Mouse (Mus musculus) T-helper 17 cell (primary cell): Measurements from ENCODE around the gene Pdia6.

Source experiments
- in situ Hi-C, 2 experiments: fragments of 300-600 bp; cut with MboI, MseI; formaldehyde crosslinking; loops; 1 replicate in 1 of 2; 2 replicates in 1 of 2; pipeline ENCODE4 v1.15.1; 2025; ENCODE audit warnings: high pct_unique_total_duplicates in 2 of 2

The Pdia6 gene

DNA sequence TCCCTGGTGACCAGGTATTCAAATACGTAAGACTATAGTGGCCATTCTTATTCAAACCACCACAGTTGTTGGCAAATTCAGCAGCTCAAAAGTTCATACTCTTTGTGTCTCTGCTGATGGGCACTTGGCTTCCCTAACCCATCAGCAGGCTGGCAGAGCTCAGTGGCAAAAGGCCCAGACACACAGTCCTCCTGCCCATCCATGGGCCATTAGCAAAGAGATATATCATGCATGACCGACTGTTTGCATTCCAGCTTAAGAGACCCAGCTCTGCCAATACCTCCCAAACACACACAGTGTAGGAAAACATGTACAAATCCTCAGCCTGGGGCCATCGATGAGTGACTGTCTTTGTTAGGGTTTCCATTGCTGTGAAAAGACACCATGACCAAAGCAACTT is 5.3 kb upstream of the Pdia6 start:
- in situ Hi-C loops: no loop called here

DNA sequence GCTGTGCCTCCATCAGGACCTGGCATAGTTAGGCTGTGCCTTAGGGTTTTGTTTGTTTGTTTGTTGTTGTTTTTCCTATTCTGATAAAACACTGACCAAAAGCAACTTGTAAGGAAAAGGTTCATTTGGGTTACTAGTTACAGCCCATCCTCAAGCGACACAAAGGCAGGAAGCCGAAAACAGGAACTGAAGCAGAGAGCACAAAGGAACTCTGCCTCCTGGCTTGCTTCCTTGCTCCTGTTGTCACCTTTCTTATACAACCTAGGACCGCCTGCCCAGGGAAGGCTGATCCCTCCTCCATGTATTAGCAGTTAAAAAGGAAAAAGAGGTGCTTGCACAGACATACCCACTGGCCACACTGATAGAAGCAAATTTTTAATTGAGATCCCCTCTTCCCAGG is 2.5 kb upstream of the Pdia6 start:
- in situ Hi-C loops: no loop called here

DNA sequence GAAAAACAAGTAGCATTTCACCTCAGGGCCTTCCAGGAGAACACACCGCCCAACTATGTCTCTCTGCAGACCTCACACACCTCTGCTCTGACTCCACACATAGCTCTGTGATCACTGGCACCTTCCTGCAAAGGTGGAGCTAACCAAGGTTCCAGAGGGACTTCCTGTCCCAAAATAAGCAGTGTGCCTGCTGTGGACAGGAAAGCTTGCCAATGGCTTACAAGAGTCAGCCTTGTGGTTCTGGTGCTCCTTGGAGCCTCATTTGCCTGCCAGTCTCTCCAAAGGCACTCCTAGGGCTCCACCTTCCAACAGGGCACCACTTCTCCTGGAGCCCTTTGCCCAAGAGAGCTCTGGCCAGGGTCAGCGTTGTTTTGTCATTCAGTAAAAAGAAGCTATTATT is 1.5 kb upstream of the Pdia6 start:
- in situ Hi-C loops: loop anchor here in 1 of 2 experiments (5.0 kb wide), 1 partner anchor 1263 kb away; no protein-coding TSS in a partner anchor

DNA sequence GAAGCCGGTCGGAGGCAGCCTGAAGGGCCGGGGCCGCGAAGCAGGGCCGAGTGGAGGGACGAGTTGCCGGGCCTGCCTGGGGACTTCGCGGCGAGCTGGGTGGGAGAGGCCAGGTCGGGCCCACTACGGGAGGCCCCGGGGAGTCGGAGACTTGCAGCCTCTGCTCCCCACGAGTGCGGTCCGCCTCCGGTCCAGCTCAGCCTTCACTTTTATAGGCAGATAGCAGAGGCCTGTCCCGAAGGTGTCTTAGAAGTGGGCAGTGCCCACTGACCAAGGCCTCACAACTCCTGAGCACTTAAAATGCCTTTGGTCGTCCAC is 287 bp downstream of the Pdia6 start:
- in situ Hi-C loops: loop anchor here in 1 of 2 experiments (5.0 kb wide), 1 partner anchor 1264 kb away; no protein-coding TSS in a partner anchor

DNA sequence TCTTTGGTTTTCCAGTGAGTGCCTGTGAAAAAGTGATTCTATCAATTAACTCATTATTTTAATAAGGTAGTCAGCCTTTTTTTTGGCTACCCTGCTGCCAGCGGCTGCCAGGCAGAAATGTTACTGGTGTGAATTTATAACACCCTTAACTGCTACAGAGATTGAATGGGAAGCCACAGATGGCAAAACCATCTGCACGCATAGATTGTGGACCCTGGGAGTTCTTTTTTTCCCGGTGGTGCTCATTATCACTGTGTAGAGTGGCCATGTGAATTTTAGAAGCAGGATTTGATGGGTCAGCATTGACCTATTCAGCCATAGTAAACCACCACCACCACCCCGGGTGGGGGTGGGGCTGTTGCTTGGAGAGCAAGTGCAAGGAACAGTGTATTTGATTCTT is 971 bp downstream of the Pdia6 start:
- in situ Hi-C loops: loop anchor here in 1 of 2 experiments (5.0 kb wide), 1 partner anchor 1265 kb away; no protein-coding TSS in a partner anchor

DNA sequence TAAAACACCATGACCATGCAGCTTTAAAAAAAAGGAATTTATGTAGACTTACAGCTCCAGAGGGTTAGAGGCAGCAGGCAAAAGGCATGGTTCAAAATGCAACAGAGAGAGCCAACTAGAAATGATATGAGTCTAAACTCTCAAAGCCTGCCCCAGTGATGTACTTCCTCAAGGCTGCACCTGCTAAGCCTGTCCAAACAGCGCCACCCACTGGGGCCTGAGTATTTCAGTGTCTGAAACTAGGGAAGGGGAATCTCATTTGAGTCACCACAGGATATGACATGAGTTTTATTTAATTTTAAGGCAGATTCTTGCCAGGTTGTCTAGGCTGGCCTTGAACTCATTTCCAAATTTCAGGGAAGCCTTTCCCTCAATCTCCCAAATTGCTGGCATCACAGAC is 4.9 kb downstream of the Pdia6 start:
- in situ Hi-C loops: loop anchor here in 1 of 2 experiments (5.0 kb wide), 1 partner anchor 459 kb away; the partner anchor contains the start of gene E2f6

DNA sequence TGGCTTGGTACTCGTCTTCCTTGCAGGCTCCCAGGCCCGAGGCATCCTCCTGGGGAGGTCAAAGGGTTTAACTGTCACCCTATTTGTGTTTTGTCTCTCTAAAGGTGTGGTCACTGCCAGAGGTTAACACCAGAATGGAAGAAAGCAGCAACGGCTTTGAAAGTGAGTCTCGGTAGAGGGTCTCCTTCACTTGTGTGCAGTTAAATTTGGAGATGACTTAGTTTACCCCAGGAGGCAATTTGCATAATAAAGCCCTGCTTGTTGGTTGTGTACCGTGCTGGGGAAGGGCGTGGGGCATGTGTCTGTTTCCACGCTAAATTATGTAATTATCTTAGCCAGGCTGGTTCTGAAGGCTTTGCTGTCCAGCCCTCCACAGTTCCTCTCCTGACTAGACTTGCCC is 7.5 kb downstream of the Pdia6 start:
- in situ Hi-C loops: loop anchor here in 1 of 2 experiments (5.0 kb wide), 1 partner anchor 462 kb away; the partner anchor contains the start of gene E2f6

DNA sequence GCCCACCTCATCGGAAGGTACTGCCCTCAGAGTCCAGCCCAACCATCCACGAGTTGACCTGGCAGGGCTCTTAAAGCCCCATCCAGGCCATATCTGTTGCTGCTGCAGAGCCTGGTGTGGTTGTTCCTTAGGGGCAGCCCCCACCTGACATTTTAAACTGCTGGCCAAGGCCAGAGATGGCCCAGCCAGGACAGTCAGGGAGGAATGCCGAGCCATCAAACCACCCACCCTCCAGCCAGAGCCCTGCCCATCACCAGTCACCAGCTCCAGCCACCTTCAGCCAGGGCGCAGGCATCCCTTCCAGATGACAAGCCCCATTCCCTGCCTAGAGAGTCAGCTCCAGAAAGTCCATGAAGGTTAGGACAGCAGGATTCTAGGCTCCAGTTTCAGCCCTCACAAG is 22.2 kb downstream of the Pdia6 start:
- in situ Hi-C loops: no loop called here

DNA sequence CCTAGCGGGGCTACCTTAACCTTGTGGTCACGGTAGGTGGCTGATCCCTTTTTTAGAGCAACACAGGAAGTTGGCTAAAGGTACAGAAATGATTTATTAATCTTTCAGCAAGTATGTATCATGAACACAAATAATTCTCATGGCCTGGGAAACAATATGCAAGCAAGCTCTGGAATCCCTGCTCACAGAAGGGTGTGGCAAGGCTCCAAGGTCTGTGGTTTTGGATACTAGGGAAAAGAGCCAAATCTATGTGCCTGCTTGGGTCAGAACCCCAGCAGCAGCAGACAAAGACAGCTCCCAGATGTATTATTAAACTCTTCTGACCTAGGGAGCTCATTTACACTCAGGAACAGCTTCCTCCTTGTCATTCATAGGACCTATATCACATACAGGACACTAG is 22.7 kb downstream of the Pdia6 start:
- in situ Hi-C loops: no loop called here

DNA sequence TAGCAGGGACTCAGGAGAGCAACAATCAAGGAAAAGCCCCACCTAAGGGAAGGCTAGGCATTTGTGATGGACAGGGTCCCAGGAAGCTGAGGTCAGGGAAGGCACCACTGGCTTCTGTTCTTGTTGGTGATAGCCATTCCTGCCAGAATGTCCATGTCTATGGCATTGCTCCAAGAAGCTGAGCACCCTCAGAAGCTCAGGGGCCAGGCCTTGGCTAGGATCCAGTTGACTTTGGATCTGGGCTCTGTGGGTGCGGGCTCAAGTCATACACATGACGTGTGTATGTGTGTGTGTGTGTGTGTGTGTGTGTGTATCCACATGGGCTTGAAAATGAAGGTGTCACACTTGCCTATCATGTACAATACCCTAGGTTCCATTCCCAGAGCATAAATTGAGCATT is 23.6 kb downstream of the Pdia6 start:
- in situ Hi-C loops: no loop called here

DNA sequence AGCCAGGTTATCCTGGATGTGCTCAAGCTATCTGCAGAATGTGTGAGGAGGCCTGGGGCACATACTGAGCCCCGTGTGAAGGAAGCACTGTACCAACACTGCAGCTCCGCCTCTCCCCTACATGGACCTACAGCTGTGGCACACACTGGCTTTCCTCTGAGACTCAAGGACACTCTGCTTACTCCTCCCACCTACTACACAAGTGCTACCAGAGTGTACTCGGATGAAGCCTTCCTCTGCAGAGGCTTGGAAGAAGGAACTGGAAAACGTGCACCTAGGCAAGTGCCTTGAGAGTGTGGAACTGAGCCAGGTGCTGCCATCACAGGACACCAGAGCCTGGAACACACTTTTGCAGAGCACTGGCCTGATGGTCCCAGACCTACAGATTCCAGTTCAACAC is 24.2 kb downstream of the Pdia6 start:
- in situ Hi-C loops: no loop called here

DNA sequence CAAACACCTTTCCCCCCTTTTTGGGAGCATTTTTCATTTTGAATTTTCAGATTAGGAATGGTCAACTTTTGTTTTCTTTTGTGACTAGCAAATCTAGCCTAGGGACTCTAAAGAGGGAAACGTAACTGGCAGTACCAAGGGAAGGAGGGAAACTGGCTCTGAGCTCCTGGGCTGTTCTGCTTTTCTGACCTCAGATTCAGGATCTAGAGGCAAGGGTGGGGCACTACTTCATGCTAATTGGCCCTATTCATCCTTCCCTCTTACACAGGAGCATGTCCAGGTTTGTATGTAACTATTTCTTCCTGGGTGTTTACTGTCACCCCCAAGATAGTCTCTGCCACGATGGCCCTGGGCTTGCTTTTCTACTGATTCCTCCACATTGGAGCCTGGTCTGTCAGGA is 30.6 kb downstream of the Pdia6 start:
- in situ Hi-C loops: no loop called here

DNA sequence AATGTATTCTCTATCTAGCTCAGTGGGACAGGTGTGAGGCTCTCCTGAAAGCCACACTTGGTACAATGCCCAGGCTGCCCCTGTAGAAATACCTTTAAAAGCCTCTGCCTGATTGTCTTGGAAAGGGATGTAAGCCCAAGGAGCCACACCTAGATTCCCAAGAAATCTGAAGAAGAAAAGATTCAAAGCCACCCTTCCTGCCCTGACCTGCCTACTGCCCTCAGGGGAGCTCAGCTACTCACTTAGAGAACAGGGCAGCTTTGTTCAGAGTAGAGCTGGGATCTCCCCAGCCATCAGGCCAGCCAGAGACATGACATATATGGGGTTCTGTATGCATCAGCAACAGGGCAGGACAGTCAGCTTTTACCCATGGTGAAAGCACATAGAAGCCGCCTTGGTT is 33.6 kb downstream of the Pdia6 start:
- in situ Hi-C loops: no loop called here

DNA sequence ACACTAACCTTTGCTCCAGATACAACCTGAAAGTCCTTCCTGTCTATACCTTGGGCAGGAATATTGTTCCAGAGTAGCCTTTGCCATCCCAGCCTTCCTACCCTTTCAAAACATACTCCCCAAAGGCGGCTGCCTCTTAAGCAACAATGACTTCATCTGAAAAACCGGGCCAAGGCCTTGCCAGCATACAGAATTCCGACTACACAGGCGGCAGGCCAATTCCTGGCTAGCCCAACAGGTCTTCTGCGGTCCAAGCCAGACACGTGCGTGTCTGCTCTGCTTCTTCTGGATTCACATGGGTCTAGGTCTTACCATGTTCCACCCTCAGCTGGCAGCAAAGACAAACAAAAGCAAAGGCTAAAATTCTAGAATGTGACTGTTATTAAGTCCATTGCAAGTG is 39.1 kb downstream of the Pdia6 start:
- in situ Hi-C loops: no loop called here

DNA sequence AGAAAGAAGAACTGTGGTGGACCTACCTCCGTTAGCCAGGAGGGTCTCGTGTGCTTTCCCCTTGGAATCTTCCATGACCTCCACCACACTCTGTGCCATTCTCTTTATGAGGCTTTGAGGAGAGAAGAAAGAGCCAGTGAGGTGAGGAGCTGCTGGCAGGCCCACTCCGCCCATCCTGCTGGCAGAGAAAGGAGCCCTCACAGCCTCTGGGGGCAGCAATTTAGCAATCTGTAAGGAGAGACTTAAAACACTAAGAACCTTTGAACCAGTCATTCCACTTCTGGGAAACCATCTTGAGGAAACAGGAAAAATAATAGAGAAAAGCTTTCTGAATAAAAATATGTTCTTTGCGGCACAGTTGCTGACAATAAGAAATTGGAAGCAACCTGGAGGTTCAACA is 41.9 kb downstream of the Pdia6 start:
- in situ Hi-C loops: no loop called here

DNA sequence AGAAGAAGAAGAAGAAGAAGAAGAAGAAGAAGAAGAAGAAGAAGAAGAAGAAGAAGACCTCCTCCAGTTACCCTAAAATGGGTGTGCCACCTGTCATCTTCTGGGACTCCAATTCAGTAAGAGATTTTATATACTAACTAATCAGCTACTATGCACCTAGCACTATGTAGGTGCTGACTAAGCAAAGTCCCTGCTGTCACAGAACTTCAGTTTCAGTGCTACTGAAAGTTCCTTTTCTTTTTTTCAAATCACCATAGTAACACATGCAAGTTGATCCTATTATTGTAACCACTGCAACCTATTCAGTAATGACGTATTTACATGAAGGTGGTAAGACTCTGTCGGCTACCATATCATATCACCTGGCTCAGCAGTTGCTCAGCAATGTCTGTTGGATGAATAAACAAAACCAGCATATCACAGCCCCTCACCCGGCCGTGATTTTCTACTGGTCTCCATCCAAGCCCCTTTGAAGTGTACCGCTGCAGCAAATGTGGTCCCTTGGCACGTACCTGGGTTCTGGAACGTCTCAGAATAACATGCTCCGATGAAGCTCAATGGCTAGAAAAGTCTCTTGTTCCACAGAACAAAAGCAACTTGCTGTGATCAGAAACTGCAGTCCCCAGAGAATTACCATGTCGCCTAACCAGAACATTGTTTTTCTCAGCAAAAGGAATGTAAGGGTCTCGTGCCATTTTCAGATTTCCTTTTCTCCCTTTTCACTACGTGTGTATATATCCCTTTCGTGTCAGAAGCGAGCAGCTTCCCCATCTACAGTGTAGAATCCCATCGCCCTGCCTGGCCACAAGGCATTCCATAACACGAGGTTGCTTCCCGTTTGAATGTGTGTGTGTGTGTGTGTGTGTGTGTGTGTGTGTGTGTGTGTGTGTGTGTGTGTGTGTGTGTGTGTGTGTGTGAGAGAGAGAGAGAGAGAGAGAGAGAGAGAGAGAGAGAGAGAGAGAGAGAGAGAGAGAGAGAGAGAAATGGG is 44.8 kb downstream of the Pdia6 start:
- in situ Hi-C loops: no loop called here

DNA sequence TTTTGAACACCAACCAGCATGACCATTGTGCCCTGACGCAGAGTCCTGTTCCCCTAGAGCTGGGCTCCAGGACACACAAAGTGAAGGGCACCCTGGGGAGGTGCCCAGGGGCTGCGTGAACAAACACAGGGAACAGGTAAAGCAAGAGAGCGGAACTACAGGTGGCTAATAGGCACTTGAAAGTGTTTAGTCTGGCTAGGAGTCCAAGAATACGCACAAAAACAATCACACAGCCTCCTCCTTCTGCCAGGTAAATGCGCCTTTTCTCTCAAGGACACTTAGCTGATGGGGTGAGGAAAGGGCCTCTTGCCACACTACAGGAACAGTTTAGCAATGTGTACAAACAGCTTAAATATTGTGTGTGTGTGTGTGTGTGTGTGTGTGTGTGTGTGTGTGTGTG is 49.8 kb downstream of the Pdia6 start:
- in situ Hi-C loops: no loop called here

DNA sequence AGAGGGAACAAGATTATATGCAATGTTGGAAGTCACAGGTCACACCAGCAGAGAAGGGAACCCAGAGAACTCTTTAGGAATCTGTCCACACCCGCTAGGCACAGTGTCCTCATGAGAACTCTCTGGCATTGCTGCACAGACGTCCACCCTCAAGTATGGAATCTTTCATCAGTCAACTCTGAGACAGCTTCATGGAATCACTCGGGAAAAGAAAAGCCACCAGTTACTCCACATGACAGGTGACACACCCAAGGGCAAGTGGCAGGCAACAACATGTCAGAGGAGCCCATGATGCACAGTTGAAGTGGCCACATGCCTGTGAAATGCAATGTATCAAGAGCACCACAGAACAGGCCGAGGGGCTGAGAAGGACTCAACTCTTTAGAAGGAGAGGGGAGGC is 51.6 kb downstream of the Pdia6 start:
- in situ Hi-C loops: no loop called here

DNA sequence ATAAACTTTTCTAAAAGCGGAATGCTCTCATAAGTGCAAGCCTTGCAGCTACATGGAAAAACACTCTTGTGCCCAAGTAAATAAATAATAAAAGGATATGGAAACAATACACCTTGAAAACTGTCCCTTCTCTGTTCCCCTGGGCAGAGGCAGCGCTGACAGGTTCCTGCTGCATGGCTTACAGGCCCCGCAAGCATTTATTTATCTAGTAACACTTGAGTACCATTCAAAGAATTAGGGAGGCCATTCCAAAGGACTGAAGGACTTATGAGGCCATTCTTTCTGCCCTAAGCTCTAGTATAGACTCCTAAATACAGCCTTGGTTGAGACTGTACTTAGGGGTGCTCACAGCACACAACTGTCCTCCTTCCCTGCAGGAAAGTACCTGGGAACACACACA is 52.1 kb downstream of the Pdia6 start:
- in situ Hi-C loops: no loop called here

DNA sequence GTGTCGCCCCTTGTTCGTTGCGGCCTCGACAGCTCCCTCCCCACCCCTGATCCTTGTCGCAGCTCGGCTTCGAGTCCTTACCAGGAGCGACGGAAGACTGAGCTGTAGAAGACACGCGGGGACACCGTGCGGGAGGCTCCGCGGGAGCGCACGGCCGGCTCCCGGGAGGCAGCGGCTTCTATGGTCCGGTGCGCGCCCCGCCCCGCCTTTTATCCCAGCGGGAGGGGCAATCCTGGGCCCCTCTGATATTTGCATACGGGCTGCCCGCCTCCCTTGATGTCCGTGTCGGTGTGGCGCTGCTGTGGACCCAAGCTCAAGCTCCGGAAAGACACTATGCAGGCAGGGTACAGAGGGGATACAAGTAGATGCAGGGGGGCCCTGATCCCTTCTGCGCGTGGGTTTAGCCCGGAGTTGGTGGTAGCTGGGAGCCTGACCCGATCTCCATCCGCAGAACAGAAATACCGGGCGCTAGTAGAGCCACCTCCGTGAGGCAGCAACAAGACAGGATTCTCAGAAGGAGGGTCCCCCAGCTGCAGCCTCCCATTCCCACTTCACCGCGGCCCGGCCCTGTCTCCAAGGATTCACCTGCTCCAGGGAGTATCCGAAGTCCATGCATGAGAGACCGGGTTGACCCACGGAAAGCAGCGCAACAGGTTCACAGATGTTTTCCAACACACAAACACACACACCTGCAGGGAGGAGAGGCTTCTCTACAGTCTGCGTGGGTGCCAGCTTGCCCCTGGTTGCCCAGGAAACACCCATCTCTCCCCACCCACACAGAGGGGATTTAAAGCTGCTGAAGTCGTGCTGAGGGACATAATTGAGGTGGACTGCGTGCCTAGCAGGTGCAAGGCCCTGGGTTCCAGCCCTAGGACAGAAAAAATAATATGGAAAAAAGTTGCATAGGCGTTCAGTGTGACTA is 58.5 kb downstream of the Pdia6 start:
- in situ Hi-C loops: no loop called here

DNA sequence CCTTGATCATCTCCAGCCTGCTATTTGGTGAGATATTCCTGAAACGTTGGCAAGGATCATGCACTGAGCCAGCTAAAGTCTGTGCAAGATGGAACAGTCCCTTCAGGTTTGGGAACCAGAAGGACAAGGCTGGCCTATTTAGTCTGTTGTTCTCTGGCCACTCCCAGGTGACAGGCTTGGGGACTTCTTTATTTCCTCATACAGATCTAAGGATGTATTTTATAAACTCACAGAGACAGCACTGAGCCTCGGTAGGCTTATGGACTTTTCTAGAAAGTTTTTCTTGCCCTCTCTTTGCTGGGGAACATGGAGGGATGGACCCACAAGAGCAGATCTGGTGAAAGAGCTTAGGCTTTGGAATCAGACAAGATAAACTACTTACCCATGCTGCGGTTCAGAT is 62.9 kb downstream of the Pdia6 start, which contains the start of gene Atp6v1c2:
TSS of gene Atp6v1c2 (minus strand) at position 101 of the 400 bp plus-strand sequence.
- in situ Hi-C loops: no loop called here

DNA sequence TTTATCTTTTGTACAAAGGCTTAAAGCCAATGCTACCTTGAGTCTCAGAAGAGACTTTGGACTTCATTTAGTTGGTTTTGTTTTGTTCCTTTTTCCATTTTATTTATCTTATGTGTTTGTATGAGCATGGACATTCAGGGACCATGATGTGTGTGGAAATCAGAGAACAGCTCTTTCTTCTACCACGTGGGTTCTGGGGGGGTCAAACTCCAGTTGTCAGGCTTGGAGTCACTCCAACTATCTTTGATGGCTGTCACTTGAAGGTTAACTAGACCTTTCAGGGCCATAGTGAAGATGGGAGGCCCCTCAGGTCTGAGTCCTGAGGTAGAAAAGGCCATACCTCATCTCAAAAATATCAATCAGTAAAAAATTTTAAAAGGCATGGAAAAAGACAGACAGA is 67.1 kb downstream of the Pdia6 start:
- in situ Hi-C loops: no loop called here
